Mouse (Mus musculus) heart, adult 2 months (tissue): ENCODE measurements around the gene Tesk1. TPM values are rescaled to one million over a fixed set of nuclear protein-coding genes. Genes with fewer than 3 reads are reported as not detected.

ENCODE experiments used
- DNase-seq, 2 experiments: peaks; one replicate each; pipeline ENCODE4 v3.0.0; 2021
- H3K27ac ChIP-seq: fragments of 200-600 bp; 2 replicates; pipeline ENCODE4 v1.8.1; 2022
- H3K27me3 ChIP-seq: fragments of 200-500 bp; 2 replicates; pipeline ENCODE4 v1.6.1; 2012; ENCODE audit warnings: mild to moderate bottlenecking, low read length, inconsistent platforms, mixed read lengths; ENCODE audit not compliant: control insufficient read depth, insufficient read depth
- H3K36me3 ChIP-seq: fragments of 200-500 bp; 2 replicates; pipeline ENCODE4 v1.6.1; 2012; ENCODE audit warnings: low read length, inconsistent platforms; ENCODE audit not compliant: control insufficient read depth, insufficient read depth
- H3K4me1 ChIP-seq: fragments of 200-500 bp; 2 replicates; pipeline ENCODE4 v1.6.1; 2011; ENCODE audit warnings: low read length; ENCODE audit not compliant: control insufficient read depth, insufficient read depth
- H3K4me3 ChIP-seq: fragments of 200-600 bp; 2 replicates; pipeline ENCODE4 v1.8.1; 2022
- H3K79me2 ChIP-seq: fragments of 200-500 bp; replicated peaks from 2 replicates; pipeline ENCODE4 v1.6.1; 2012; ENCODE audit warnings: mild to moderate bottlenecking, inconsistent platforms, low read length, moderate library complexity, mixed read lengths; ENCODE audit not compliant: control insufficient read depth, insufficient read depth
- H3K9ac ChIP-seq: fragments of 200-500 bp; 2 replicates; pipeline ENCODE4 v1.6.1; 2012; ENCODE audit warnings: low read depth, mild to moderate bottlenecking, control low read depth, inconsistent platforms, low read length, mixed read lengths
- CTCF ChIP-seq: fragments of 200-600 bp; IDR thresholded peaks from 2 replicates; pipeline ENCODE4 v1.8.1; 2022; ENCODE audit warnings: antibody characterized with exemption, mild to moderate bottlenecking, moderate library complexity
- EP300 ChIP-seq: fragments of 200-500 bp; IDR thresholded peaks from 2 replicates; pipeline ENCODE4 v1.6.1; 2011; ENCODE audit warnings: low read depth, low read length, control low read depth; ENCODE audit not compliant: insufficient read depth
- POLR2A ChIP-seq: fragments of 200-500 bp; IDR thresholded peaks from 2 replicates; pipeline ENCODE4 v1.6.1; 2011; ENCODE audit warnings: mild to moderate bottlenecking, low read depth, low read length, control low read depth; ENCODE audit not compliant: insufficient read depth
- WGBS: fragments of 180-500 bp; shearing (Covaris S2); methylation state at CpG from one replicate; pipeline ENCODE4 v1.1.7; 2018; 5-methylcytosine and 5-hydroxymethylcytosine counted together
- intact Hi-C: fragments of 180-260 bp; cut with DNase I; formaldehyde crosslinking; loops from one replicate; pipeline ENCODE4 v1.15.1; 2025
- polyA plus RNA-seq: library from polyadenylated mRNA; depleted of rRNA; stranded (reverse); fragments of >200 nt; gene quantifications from 2 replicates; pipeline ENCODE4 v1.2.3, GENCODE M21; 2012
- total RNA-seq, 2 experiments: library from RNA; stranded (reverse); gene quantifications; 2 replicates each; pipeline ENCODE4 v1.2.3; 2021

Tesk1 gene
- total and polyA plus RNA-seq, 3 experiments, result 36.6 to 51.5 (median 37.5) TPM

GRCm38 (mm10) chr4:43425648-43426380 lies 15.9 kb upstream of the Tesk1 start:
- peak in 1 of 2 experiments; percentile 21 for DNase-seq
- Histone ChIP-seq H3K27me3 (no peaks in the 10 kb centered on the region), H3K9ac (no peak overlapping the region), H3K4me3 (no peak overlapping the region), H3K36me3 (peaks cover 3% of the 10 kb centered on the region; the same call in 1 of the 2 replicates), H3K79me2 (no peaks in the 10 kb centered on the region), H3K4me1 (no peaks in the 10 kb centered on the region), H3K27ac (no peak overlapping the region)
- intact Hi-C loops, result no loop called here
- WGBS, result 68% methylated on average over 31 of the region's 31 CpGs
- TF ChIP-seq POLR2A, result no peak
- no peak for TF ChIP-seq CTCF
- TF ChIP-seq EP300, result no peak

GRCm38 (mm10) chr4:43426487-43426886 lies 15.3 kb upstream of the Tesk1 start:
- Histone ChIP-seq H3K4me1 (no peaks in the 10 kb centered on the region), H3K79me2 (no peaks in the 10 kb centered on the region), H3K9ac (no peak overlapping the region), H3K4me3 (no peak overlapping the region), H3K36me3 (peaks cover 3% of the 10 kb centered on the region; the same call in 1 of the 2 replicates), H3K27ac (no peak overlapping the region), H3K27me3 (no peaks in the 10 kb centered on the region)
- intact Hi-C loops, result no loop called here
- 68% methylated on average over 10 of the region's 10 CpGs for WGBS
- no peak for TF ChIP-seq CTCF
- TF ChIP-seq EP300, result no peak
- DNase-seq, result no peak

- intact Hi-C loops, result no loop called here
- H3K36me3 ChIP-seq, result peaks cover 3% of the 10 kb centered on the region; the same call in 1 of the 2 replicates
- no peak overlapping the region for H3K9ac ChIP-seq
- no peaks in the 10 kb centered on the region for H3K79me2 ChIP-seq
- no peak for TF ChIP-seq CTCF
- no peak for TF ChIP-seq POLR2A
- no peak for TF ChIP-seq EP300
- peaks cover 2% of the 10 kb centered on the region for H3K4me1 ChIP-seq
- H3K27me3 ChIP-seq, result no peaks in the 10 kb centered on the region
- WGBS, result 57% methylated on average over 23 of the region's 23 CpGs
- H3K4me3 ChIP-seq, result no peak overlapping the region
- peak in 1 of 2 experiments; percentile 24 for DNase-seq
- H3K27ac ChIP-seq, result no peak overlapping the region
Observed at GRCm38 (mm10) chr4:43427501-43428179, 14.1 kb upstream of the Tesk1 start.

GRCm38 (mm10) chr4:43428180-43428861 lies 13.4 kb upstream of the Tesk1 start:
- Histone ChIP-seq H3K9ac (no peak overlapping the region), H3K4me1 (peaks cover 2% of the 10 kb centered on the region), H3K79me2 (no peaks in the 10 kb centered on the region), H3K27me3 (no peaks in the 10 kb centered on the region), H3K36me3 (no peaks in the 10 kb centered on the region), H3K27ac (no peak overlapping the region; the same call in 1 of the 2 replicates), H3K4me3 (no peak overlapping the region)
- WGBS, result 58% methylated on average over 16 of the region's 16 CpGs
- DNase-seq, result no peak
- no peak for TF ChIP-seq CTCF
- no peak for TF ChIP-seq POLR2A
- no peak for TF ChIP-seq EP300
- intact Hi-C loops, result no loop called here

- TF ChIP-seq EP300 (no peak), POLR2A (no peak), CTCF (no peak)
Observed at GRCm38 (mm10) chr4:43428946-43429345, 12.8 kb upstream of the Tesk1 start, which contains the start of gene Fam166b. TSS of gene Fam166b (minus strand) at chr4:43429134.

GRCm38 (mm10) chr4:43431690-43432089 lies 10.0 kb upstream of the Tesk1 start:
- intact Hi-C loops, result loop anchor here (5.0 to 10.0 kb wide), 2 partner anchors 281 to 433 kb away; partner anchors contain the start of gene Olfr71
- H3K4me1 ChIP-seq, result peaks cover 2% of the 10 kb centered on the region
- no peaks in the 10 kb centered on the region for H3K79me2 ChIP-seq
- 0 out of 2 replicates have a peak, but pooled peaks have one; percentile 20 for TF ChIP-seq POLR2A
- peak; percentile 95 for TF ChIP-seq CTCF
- TF ChIP-seq EP300, result peak; percentile 86; the same call in 1 of the 2 replicates
- DNase-seq, result peak; percentile 81 to 83
- H3K36me3 ChIP-seq, result no peaks in the 10 kb centered on the region
- no peak overlapping the region for H3K27ac ChIP-seq
- H3K4me3 ChIP-seq, result no peak overlapping the region
- 4% methylated on average over 4 of the region's 4 CpGs for WGBS
- H3K27me3 ChIP-seq, result no peaks in the 10 kb centered on the region
- H3K9ac ChIP-seq, result no peak overlapping the region

More at GRCm38 (mm10) chr4:43428946-43429345, 12.8 kb upstream of the Tesk1 start, which contains the start of gene Fam166b:
- H3K27me3 ChIP-seq, result no peaks in the 10 kb centered on the region
- no peaks in the 10 kb centered on the region for H3K79me2 ChIP-seq
- no peak within 1 kb of the TSS; the same call in 1 of the 2 replicates for H3K9ac ChIP-seq
- WGBS, result 18% methylated on average over 10 of the region's 10 CpGs
- intact Hi-C loops, result no loop called here
- DNase-seq, result peak; percentile 35 to 40
- peaks cover 2% of the 10 kb centered on the region for H3K4me1 ChIP-seq
- H3K27ac ChIP-seq, result no peak within 1 kb of the TSS; the same call in 1 of the 2 replicates
- H3K36me3 ChIP-seq, result no peaks in the 10 kb centered on the region
- no peak within 1 kb of the TSS for H3K4me3 ChIP-seq
